Mouse (Mus musculus): ENCODE results near the gene Arf3.
"Not testable (repeated sequence)": the region's sequence is repeated elsewhere in the genome, so short reads cannot be mapped to it uniquely, and the experiment has no call there.

Arf3 gene

GRCm38 (mm10) chr15:98753021-98753423 is 10.0 kb downstream of the Arf3 start:
- DNase-seq, result no peak

DNA sequence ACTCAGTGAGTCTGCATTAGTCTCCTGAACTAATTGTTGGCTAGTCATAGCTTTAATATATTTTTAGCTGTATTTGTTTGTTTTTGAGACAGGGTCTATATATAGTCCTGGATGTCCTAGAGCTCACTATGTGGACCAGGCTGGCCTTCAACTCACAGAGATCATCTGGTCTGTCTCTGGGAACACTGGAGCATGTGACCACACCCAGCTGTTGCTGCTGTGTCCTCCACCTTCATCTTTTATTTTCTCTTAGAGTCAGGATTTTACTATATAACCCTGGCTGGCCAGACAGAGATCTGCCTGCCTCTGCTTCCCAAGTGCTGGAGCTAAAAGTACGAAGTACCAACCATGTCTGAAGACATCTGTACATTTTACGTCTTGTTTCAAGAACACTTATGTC is 13.9 kb downstream of the Arf3 start:
- DNase-seq, result no peak

GRCm38 (mm10) chr15:98747296-98747695 is 15.7 kb downstream of the Arf3 start:
- peak in 1 of 2 experiments; percentile 31 for DNase-seq

GRCm38 (mm10) chr15:98746344-98746965 is 16.6 kb downstream of the Arf3 start:
- no peak for DNase-seq

DNA sequence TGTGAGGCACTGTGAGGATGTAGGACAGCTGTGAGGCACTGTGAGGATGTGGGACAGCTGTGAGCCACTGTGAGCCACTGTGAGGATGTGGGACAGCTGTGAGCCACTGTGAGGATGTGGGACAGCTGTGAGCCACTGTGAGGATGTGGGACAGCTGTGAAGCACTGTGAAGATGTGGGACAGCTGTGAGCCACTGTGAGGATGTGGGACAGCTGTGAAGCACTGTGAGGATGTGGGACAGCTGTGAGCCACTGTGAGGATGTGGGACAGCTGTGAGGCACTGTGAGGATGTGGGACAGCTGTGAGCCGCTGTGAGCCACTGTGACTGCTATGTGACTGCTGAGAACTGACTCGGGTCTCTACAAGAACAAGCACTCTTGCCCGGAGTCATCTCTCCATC is 19.2 kb downstream of the Arf3 start:
- DNase-seq, result not testable (repeated sequence)

GRCm38 (mm10) chr15:98742766-98743428 is 20.1 kb downstream of the Arf3 start:
- no peak for DNase-seq

- no peak for DNase-seq
Observed at GRCm38 (mm10) chr15:98740219-98740618, 22.8 kb downstream of the Arf3 start.

DNA sequence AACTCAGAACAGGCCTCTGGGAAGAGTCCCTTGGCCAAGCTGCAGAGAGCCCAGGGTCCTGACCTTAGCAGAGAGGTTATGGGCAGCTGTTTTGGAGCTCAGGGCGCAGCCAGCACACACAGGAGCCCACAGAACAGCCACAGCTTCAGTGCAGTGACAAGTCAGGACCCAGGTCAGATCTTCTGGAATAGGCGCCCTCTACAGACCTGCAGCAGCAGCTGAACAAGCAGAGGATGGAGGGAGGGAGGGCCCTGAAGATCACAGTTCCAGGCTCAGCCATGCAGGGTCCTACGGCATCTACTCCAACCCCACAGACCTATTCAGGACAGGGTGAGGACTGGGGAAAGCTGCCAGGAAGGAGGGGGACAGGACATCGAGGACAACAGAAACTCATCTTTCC is 24.2 kb downstream of the Arf3 start:
- DNase-seq, result no peak

DNA sequence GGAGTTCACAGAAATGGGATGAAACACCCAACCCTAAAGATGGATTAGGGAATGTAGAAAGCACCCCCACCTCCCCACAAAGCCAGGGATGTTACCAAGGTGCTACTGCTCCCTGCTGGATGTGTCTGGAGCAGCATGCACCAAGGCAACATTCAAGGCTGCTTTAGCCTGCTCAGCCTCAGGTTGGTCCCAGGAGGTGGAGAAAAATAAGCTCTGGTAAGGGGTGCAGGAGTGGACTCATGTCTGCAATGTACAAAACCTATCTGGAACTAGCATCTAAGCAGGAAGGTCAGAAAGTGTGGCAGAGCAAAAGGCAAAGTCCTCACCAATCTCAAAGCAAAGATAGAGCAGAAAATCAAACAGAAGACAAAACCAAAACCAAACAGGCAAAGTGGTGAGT is 25.1 kb downstream of the Arf3 start:
- DNase-seq, result peak; percentile 51 to 75

- DNase-seq, result peak; percentile 32 to 47
Observed at GRCm38 (mm10) chr15:98736521-98736920, 26.5 kb downstream of the Arf3 start.

DNA sequence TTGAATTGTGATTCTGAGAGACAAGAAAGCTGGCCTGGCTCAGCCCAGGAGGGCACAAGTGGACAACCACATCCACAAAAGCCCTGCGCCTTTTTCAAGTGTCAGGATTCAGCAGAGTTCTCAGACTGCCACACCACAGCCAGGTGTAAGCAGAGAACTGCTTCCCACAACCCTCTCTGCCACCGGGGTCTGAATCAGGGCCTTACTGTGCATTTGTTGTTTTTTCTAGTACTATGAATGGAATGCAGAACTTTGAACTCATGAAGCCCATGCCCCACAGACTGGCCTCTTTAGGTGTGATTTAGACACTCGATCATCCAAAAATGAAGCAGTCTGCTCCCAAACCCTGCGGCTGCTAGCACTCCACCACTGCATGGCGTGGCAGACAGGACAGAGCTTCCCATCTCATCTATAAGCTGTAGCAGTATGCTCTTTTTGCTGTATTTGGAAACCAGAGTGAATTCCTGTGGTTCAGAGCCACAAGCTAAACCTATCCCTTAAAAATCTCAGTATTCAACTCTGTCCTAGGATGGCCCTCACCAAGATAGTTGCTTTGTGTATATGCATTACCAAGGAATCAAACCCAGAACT is 28.9 kb downstream of the Arf3 start:
- peak; percentile 40 to 46 for DNase-seq

- no peak for DNase-seq
Observed at GRCm38 (mm10) chr15:98733370-98733769, 29.6 kb downstream of the Arf3 start.

DNA sequence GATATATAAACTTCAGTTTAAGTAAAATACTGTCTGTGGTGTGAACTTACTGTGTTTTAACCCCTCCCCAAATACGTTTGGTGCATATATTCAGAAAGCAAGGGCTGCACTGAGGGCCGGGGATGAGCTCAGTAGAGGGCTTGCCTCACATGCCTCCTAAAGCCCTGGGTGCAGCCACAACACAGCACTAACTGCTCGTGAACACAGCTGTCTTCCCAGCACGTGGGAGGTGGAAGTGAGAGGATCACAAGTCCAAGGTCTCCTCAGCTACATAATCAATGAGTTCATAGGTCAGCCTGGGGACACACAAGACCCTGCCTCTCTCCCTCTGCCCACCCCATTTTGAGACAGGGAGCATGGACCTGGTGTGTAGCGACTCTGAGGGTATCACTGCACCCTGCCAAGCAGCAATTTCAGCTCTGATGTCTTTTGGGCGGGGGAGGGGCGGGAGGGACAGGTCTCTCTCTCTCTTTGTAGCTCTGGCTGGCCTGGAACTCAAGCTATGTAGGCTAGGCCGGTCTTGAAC is 30.9 kb downstream of the Arf3 start:
- DNase-seq, result no peak

GRCm38 (mm10) chr15:98730790-98731189 is 32.2 kb downstream of the Arf3 start:
- no peak for DNase-seq

DNA sequence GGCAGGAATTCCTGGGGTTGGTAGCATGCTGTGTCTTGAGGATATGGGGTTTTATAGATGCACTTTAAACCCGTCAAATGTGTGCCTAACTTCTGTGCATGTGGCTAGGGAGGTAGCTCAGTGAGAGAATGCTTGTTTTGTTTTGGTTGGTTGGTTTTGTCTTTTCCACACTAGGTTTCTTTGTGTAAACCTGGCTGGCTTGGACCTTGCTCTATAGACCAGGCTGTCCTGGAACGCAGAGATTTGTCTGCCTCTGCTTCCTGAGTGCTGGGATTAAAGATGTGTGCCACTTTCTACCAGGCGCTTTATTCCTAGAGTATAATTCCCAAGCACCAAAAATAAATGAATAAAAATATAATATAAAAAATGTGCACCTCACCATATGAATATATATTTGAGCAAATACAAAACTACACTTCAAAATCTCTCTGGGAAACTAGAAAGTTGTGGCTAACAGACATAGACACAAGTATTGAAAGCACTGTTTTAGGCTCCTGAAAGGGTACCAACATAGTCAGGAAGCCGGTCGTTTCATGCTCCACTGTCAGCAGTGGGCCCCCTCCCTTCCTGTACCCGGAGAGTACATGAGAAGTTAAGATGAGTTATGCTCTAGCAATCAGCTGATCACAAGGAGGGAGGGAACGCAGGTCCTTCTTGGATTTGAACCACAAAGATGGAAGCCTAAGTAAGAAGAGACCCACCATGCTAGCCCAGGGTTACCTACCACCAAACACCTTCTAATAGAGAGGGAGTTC is 33.0 kb downstream of the Arf3 start:
- DNase-seq, result peak; percentile 35 to 44

- DNase-seq, result peak; percentile 58 to 74
Observed at GRCm38 (mm10) chr15:98728366-98728765, 34.6 kb downstream of the Arf3 start.

DNA sequence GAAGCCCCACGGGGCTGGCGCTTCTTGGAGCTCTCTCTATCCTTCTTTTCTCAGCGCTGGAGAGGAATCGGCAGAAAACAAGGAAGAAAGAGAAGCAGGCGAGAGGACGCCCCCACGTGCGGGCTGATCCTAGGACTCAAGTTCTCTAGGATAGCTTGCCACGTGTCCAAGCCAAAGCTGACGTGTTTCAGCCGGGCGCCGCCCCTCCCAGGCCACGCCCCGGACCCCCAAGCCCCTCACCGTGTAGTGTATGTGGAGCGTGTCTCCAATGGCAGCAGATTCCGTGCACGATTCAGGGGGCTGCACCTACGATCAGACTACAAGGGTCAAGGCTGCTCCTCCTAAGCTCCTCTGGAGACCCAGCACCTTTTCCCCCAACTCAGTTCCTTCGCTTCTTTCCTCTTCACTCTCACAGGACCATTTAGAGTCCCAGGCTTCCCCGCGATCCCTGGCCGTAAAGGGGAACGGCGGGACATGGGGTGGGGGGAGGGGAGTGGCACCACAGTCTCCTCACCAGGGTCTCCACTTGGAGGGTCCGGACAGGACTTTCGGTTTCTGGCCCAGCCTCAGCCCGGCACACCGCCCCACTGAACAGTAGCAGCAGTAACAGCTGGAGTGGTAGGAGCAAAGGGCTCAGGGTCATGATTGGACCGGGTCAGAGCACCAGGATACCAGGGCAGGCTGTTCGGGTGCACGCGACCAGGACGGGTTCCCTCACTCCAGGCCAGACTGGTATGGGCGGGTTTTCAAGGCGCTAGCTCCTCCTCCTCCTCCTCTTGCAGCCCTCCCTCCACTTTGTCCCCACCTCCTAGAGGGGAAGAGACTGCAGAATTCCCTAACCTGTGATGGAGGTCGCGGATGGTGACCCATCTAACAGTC is 35.3 kb downstream of the Arf3 start, which contains the start of gene Fkbp11:
Gene Fkbp11 (minus strand): TSS at position 756 of the 879 bp plus-strand sequence.
- peak; percentile 84 for DNase-seq

DNA sequence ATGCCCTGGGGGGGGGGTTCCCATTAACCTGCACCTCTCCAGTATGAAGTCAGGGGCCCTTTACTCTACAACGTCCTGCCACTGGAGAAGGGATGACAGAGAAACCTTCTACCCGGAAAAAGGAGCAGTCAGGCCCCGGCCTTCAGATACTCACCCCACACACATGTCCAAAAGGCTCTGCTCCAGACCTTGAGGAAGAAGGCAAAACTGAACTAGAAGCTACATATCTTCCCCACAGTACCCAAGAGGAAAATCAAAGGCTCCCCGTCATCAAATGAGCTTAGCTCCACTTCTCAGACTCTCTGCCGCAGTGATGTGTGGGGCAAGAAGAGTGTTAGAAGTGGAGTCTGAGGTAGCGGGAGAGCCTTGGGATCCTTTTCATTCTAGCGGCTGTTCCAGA is 36.3 kb downstream of the Arf3 start:
- no peak for DNase-seq

DNA sequence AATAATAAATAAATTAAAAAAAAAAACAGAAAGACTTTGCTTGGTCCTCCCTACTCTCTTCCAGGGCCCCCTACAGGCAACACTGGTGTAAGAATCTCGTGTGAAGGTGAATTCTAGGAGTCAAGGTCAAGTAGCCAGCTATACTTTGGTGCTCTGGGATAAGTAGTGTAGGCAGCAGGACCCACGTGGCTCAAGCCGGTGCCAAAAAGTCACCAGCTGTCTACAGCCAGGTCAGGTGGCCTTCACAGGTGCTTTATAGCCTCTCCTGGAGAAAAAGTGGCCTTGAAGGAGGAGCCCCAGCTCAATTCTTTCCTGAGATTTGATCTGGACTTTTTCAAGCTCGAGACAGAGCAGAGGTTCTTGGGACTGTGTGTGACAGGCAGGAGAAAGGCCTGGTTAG is 36.9 kb downstream of the Arf3 start:
- peak; percentile 31 to 43 for DNase-seq

DNA sequence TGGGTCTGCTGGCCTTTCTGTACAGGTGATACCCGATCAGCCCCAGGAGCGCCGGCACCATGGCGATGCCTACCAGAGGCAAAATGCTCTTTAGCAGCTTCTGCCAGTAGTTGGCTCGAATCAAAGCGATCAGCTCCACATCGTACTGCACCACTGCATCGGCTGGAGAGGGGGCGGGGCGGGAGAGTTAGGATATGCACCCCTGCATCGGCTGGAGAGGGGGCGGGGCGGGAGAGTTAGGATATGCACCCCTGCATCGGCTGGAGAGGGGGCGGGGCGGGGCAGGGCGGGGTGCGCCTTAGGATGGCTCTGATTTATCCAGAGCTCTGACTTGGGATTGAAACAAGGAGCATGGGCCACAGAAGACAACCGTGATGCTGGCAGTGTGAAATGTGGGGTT is 38.6 kb downstream of the Arf3 start:
- DNase-seq, result no peak

- DNase-seq, result peak; percentile 30 to 51
Observed at GRCm38 (mm10) chr15:98722854-98723253, 40.2 kb downstream of the Arf3 start.

GRCm38 (mm10) chr15:98722191-98722590 is 40.8 kb downstream of the Arf3 start:
- DNase-seq, result no peak

Data from kidney, postnatal 36 days (tissue).